Mouse (Mus musculus) lung, adult 2 months (tissue): ENCODE data around the gene Lce1h. TPM values are rescaled to one million over a fixed set of nuclear protein-coding genes. Genes with fewer than 3 reads are reported as not detected.

ENCODE experiments used
- DNase-seq: peaks from one replicate; pipeline ENCODE4 v3.0.0; 2022
- H3K4me1 ChIP-seq: fragments of 200-500 bp; 2 replicates; pipeline ENCODE4 v1.6.1; 2011; ENCODE audit warnings: low read length; ENCODE audit not compliant: control insufficient read depth, insufficient read depth
- H3K4me3 ChIP-seq: fragments of 200-500 bp; replicated peaks from 2 replicates; pipeline ENCODE3; 2011; ENCODE audit warnings: low read depth, mild to moderate bottlenecking, control low read depth, low read length; ENCODE audit errors: extremely low read depth
- CTCF ChIP-seq: fragments of 200-500 bp; IDR thresholded peaks from 2 replicates; pipeline ENCODE4 v1.5.1; 2011; ENCODE audit warnings: mild to moderate bottlenecking, low read length, control low read depth; ENCODE audit not compliant: insufficient read depth
- POLR2A ChIP-seq: fragments of 200-500 bp; IDR thresholded peaks from 2 replicates; pipeline ENCODE4 v1.6.1; 2011; ENCODE audit warnings: low read depth, mild to moderate bottlenecking, control low read depth, low read length, borderline replicate concordance; ENCODE audit errors: extremely low read depth
- WGBS: fragments of 180-500 bp; shearing (Covaris S2); methylation state at CpG from one replicate; pipeline ENCODE4 v1.1.7; 2018; 5-methylcytosine and 5-hydroxymethylcytosine counted together
- polyA plus RNA-seq: library from polyadenylated mRNA; depleted of rRNA; stranded (reverse); fragments of >200 nt; gene quantifications from 2 replicates; pipeline ENCODE4 v1.2.3, GENCODE M21; 2012; rRNA removed

Lce1h gene
- polyA plus RNA-seq = 17.7 TPM in 1 of 2 replicates, not detected in the other

DNA sequence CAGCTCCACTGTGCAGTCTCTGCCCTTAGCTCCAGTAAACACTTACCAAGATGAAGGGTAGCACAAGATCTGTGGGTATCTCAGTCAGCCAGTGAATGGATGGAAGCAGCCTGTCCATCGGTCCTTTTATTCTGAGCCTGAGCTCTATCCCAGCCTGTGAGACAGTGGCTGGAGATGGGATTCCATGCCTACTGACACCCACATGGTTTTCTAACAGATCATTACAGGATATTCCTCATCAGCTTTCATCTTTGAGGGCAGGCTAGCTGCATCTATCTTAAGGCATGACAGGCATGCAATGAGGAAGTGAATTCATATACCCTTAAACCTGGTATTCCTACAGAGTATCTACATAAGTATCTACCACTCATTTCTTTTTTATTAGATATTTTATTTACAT, at the start of gene Lce1h:
TSS of gene Lce1h (minus strand) at position 101 of the 400 bp plus-strand sequence.
- 87% methylated on average over 1 of the region's 1 CpGs for WGBS
- Histone ChIP-seq H3K4me3 (no peak within 1 kb of the TSS), H3K4me1 (no peaks in the 10 kb centered on the region)
- no peak for DNase-seq
- TF ChIP-seq POLR2A (no peak), CTCF (no peak)

DNA sequence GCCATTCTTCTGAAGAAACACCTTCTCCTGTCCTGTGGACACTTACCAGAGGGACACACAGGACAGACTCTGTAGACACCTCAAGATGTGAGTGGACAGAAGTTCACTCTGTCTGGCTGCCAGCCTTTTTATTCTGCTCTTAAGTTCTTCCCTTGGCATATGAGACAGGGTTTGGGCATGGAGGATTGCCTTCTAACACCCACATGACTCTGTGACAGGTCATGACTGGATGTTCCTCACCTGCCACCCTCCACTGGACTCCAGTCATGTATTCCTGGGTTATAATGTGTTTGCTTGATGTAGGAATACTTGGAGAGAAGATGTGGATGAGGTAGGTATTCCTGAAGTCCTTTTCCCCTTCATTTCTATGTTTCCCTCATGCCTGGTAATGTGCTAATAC, 42.9 kb upstream of the Lce1h start, which contains the start of gene Lce1k:
TSS of gene Lce1k (minus strand) at position 101 of the 400 bp plus-strand sequence.
- no peak for DNase-seq
- Histone ChIP-seq H3K4me1 (no peaks in the 10 kb centered on the region), H3K4me3 (no peak within 1 kb of the TSS)
- TF ChIP-seq CTCF = no peak
- TF ChIP-seq POLR2A = no peak

DNA sequence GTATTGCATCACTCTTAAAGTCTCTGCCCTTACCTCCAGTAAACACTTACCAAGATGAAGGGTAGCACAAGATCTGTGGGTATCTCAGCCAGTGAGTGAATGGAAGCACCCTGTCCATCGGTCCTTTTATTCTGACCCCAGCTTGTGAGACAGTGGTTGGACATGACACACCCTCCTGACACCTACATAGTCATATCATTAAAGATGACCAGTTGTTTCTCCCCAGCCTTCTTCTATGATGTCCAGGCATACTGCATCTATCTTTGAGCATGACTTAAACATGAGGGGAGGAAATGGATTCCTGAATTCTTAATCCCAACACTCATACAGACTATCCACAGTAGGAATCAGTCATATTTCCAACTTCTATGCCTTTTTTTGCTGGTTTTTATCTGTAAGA, 25.5 kb upstream of the Lce1h start, which contains the start of gene Lce1j:
TSS of gene Lce1j (minus strand) at position 101 of the 400 bp plus-strand sequence.
- 70% methylated on average over 1 of the region's 1 CpGs for WGBS
- H3K4me3 ChIP-seq = no peak within 1 kb of the TSS

DNA sequence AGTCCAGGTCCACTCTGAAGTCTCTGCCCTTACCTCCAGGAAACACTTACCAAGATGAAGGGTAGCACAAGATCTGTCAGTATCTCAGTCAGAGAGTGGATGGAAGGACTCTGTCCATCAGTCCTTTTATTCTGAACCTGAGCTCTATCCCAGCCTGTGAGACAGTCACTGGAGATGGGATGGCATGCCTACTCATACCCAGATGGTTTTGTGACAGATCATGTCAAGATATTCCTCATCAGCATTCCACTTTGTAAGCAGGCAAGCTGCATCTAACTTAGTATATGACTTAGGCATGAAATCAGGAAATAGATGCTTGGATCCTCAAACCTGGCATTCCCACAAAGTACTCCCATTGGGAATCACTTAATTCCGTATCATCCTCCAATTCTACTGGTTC, 13.9 kb upstream of the Lce1h start, which contains the start of gene Lce1i:
TSS of gene Lce1i (minus strand) at position 101 of the 400 bp plus-strand sequence.
- H3K4me1 ChIP-seq = no peaks in the 10 kb centered on the region
- TF ChIP-seq CTCF (no peak), POLR2A (no peak)
- no peak for DNase-seq
- WGBS = 63% methylated on average over 1 of the region's 1 CpGs
- H3K4me3 ChIP-seq = no peak within 1 kb of the TSS

More for the DNA sequence above, 25.5 kb upstream of the Lce1h start, which contains the start of gene Lce1j:
- TF ChIP-seq POLR2A = no peak
- TF ChIP-seq CTCF = no peak
- DNase-seq = no peak
- no peaks in the 10 kb centered on the region for H3K4me1 ChIP-seq

DNA sequence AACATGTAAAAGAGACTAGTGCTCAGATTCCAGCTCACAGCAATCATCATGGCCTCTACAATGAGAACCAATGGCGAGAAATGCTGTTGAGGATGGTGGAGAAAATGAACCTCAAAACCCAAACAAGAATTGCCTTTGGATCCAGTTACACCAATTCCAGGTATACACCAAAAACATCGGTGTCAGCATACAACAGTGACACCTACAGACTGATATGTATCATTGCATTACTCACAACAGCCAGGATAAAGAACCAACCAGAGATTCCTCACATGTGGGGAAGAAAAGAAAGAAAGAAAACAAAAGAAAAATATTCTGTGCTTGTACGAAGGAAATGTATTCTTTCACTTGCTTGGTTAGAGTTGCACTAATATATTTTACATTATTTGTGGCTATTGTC, 6.7 kb upstream of the Lce1h start:
- Histone ChIP-seq H3K4me1 (no peaks in the 10 kb centered on the region), H3K4me3 (no peak overlapping the region)
- no peak for DNase-seq
- TF ChIP-seq CTCF (no peak), POLR2A (no peak)
- WGBS = 20% methylated on average over 3 of the region's 3 CpGs

DNA sequence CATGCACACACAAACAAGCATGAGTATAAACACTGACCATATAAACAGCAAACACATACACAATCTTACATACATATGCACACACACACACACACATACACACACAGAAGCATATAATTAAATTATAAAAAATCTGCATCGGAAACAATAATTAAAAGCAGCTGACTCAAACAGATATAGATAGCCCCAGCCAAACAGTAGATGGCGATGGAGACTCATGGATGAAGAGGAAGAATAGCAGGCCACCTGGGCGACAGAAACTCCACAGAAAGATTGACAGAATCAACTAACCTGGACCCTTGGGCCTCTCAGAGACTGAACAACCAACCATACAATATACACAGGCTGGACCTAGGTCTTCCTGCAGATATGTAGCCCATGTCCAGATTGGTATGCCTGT, 11.7 kb downstream of the Lce1h start:
- WGBS = 36% methylated on average over 3 of the region's 3 CpGs
- TF ChIP-seq POLR2A (no peak), CTCF (no peak)
- no peak for DNase-seq
- no peak overlapping the region for H3K4me3 ChIP-seq
- no peaks in the 10 kb centered on the region for H3K4me1 ChIP-seq

DNA sequence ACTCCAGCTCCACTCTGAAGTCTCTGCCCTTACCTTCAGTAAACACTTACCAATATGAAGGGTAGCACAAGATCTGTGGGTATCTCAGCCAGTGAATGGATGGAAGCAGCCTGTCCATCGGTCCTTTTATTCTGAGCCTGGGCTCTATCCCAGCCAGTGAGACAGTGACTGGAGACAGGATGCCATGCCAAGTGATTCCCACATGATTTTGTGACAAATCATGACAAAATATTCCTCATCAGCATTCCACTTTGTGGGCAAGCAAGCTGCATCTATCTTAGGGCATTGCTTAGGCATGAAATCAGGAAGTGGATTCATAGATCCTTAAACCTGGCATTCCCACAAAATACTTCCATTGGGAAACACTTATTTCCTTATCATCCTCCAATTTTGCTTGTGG, 12.6 kb downstream of the Lce1h start, which contains the start of gene Lce1g:
TSS of gene Lce1g (minus strand) at position 101 of the 400 bp plus-strand sequence.
- Histone ChIP-seq H3K4me1 (no peaks in the 10 kb centered on the region), H3K4me3 (no peak within 1 kb of the TSS)
- TF ChIP-seq CTCF = no peak
- no peak for TF ChIP-seq POLR2A
- DNase-seq = no peak
- 82% methylated on average over 1 of the region's 1 CpGs for WGBS

DNA sequence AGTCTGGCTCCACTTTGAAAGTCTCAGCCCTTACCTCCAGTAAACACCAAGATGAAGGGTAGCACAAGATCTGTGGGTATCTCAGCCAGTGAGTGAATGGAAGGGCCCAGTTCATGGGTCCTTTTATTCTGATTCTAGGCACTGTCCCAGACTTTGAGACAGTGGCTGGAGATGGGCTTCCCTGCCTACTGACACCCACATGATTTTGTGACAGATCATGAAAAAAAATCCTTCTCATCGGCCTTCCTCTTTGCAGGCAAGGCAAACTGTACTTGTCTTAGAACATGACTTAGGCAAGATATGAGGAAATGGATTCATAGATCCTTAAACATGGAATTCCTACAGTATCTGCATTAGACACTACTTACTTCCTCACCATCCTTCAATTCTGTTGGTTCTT, 25.9 kb downstream of the Lce1h start, which contains the start of gene Gm38119:
TSS of gene Gm38119 (minus strand) at position 101 of the 400 bp plus-strand sequence.
- no peak for TF ChIP-seq CTCF
- no peak for TF ChIP-seq POLR2A
- WGBS = 62% methylated on average over 1 of the region's 1 CpGs
- Histone ChIP-seq H3K4me3 (no peak within 1 kb of the TSS), H3K4me1 (no peaks in the 10 kb centered on the region)
- no peak for DNase-seq

DNA sequence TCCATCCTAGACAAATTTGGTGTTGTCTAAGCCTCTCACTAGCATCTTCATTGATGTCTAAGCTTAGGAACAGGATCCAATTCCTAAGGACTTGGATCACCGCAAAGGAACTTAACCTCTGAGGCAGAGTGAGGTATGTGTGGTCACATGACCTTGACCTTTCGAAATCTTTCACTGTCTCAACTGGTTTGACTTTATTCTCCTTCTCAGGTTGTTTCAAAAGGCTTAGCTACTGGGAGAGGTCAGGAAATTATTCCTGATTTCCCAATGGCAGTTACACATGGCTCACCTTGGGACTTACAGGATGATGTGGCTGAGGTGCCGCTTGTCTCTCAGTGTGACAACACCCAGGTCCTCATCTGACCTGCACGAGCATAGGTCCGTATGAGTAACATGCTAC, 42.2 kb downstream of the Lce1h start:
- no peak for DNase-seq
- Histone ChIP-seq H3K4me3 (no peak overlapping the region), H3K4me1 (no peaks in the 10 kb centered on the region)
- WGBS = 73% methylated on average over 5 of the region's 5 CpGs
- TF ChIP-seq POLR2A = no peak
- no peak for TF ChIP-seq CTCF

DNA sequence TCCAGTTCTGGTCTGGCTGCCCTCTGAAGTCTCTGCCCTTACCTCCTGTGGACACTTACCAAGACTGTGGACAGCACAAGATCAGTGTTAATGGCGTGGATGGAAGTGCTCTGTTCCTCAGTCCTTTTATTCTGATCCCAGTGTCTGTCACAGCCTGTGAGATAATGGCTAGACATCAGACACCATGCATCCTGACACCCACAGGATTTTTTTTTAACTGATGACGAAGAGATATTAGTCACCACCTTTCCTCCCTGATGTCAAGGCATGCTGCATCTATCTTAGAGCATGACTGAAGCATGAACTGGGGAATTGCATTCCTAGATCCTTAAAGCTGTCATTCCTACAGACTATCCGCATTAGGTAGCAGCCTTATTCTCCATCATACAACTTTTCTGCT, 44.6 kb downstream of the Lce1h start, which contains the start of gene Lce1f:
TSS of gene Lce1f (minus strand) at position 101 of the 400 bp plus-strand sequence.
- Histone ChIP-seq H3K4me3 (no peak within 1 kb of the TSS), H3K4me1 (no peaks in the 10 kb centered on the region)
- no peak for TF ChIP-seq POLR2A
- TF ChIP-seq CTCF = no peak
- no peak for DNase-seq
- 69% methylated on average over 3 of the region's 3 CpGs for WGBS
